Mouse (Mus musculus) forebrain, embryonic 10.5 days (tissue): ENCODE data around the gene Pelo. TPM values are rescaled to one million over a fixed set of nuclear protein-coding genes. Genes with fewer than 3 reads are reported as not detected.

Experiments used
- DNase-seq: peaks from one replicate; pipeline ENCODE4 v3.0.0-alpha.2; 2017; ENCODE audit warnings: low spot score; ENCODE audit errors: extremely low spot score
- H3K27ac ChIP-seq: fragments of 300-500 bp; sonication (generic); 2 replicates; pipeline ENCODE4 v1.5.1; 2016; ENCODE audit warnings: mild to moderate bottlenecking
- H3K27me3 ChIP-seq: fragments of 300-500 bp; sonication (generic); 2 replicates; pipeline ENCODE4 v1.6.1; 2016; ENCODE audit warnings: mild to moderate bottlenecking; ENCODE audit not compliant: poor library complexity, severe bottlenecking
- H3K36me3 ChIP-seq: fragments of 300-500 bp; sonication (generic); replicated peaks from 2 replicates; pipeline ENCODE4 v1.6.1; 2016; ENCODE audit warnings: mild to moderate bottlenecking, moderate library complexity
- H3K4me1 ChIP-seq: fragments of 300-500 bp; sonication (generic); 2 replicates; pipeline ENCODE4 v1.6.1; 2016
- H3K4me3 ChIP-seq: fragments of 300-500 bp; sonication (generic); 2 replicates; pipeline ENCODE4 v1.5.1; 2016; ENCODE audit warnings: mild to moderate bottlenecking, moderate library complexity
- H3K9me3 ChIP-seq: fragments of 300-500 bp; sonication (generic); 2 replicates; pipeline ENCODE4 v1.6.1; 2016; ENCODE audit warnings: mild to moderate bottlenecking, moderate library complexity
- WGBS: fragments of 180-500 bp; shearing (Covaris S2); methylation state at CpG from one replicate; pipeline ENCODE4 v1.1.7; 2016; 5-methylcytosine and 5-hydroxymethylcytosine counted together
- polyA plus RNA-seq: library from polyadenylated mRNA; unstranded; fragments of >200 nt; fragmentation: Nextera tagmentation; extraction: Ambion mirVana; gene quantifications from 2 replicates; pipeline ENCODE4 v1.2.1, GENCODE M21; 2016

Pelo gene
- polyA plus RNA-seq = 5.1 and 6.4 TPM in 2 replicates

DNA sequence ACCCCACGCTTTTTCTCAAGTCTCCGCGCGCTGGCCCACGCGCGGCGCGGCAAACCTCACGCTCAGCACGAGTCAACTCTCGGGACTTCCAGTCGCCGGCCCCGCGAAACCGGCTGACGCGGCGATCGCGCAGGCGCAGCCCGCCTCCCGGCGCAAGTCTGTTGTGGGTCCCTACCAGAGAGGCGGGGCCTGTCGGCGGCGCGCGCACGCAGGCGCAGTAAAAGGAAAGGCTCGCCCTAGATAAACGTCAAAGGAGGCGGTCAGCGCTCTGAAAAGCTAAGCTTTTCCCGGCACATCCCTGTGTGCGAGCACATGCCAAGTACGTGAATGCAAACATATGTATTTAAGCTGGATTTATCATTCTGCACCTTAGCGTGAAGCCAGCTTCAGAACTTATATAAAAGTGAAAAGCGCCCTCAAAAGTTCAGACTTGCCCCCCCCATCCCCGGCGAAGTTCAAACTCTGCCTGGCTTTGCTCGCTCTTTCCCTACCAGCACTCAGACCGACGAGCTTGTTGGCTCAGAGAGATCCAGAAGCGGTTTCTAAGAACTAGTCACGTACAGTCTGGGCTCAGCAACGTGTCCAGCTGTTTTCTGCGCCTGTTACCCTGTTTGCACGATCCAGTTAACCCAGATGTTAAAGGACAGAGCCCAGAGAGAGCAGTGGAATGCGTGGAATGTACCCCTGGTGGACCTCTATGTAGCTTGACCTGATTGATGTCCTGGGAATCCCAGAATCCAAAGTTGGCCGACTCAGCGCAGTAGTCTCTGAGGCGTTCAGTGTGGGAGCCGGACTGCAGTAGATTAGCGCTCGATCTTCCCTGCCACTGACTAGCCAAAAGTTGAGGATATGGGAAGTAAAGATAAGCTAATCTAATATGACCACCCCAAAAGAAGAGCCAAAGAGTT, at the start of gene Pelo:
Pelo (minus strand) TSS at position 118 of the 908 bp plus-strand sequence.
- H3K27ac ChIP-seq = peak within 1 kb of the TSS; percentile 94
- peaks cover 28% of the 10 kb centered on the region for H3K4me1 ChIP-seq
- WGBS = under 1% methylated on average over 60 of the region's 60 CpGs

DNA sequence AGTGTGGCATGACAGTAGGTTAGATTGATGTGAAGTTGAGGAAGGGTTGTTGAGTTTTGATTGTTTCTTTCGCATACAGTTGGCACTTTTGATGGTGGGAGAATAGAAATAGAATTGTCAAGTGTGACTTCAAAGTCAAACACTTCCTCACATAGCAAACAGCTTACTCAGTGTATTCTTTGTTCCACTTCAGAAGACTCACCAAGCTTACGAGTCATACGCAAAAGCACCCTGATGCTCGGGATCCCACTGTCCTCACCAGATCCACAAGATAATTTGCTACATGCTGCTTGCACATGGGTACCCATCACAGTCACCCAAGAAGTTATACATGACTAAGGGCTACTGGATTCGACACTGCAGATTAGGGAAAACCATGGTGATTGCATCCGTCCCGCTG, 48.5 kb upstream of the Pelo start:
- Histone ChIP-seq H3K36me3 (no peaks in the 10 kb centered on the region), H3K27ac (no peak overlapping the region), H3K27me3 (no peaks in the 10 kb centered on the region), H3K4me3 (no peak overlapping the region), H3K4me1 (no peaks in the 10 kb centered on the region), H3K9me3 (no peaks in the 10 kb centered on the region)
- no peak for DNase-seq
- 93% methylated on average over 7 of the region's 7 CpGs for WGBS

More for the DNA sequence above, at the start of gene Pelo:
- Histone ChIP-seq H3K36me3 (peaks cover 39% of the 10 kb centered on the region), H3K4me3 (peak within 1 kb of the TSS; percentile 76), H3K9me3 (peaks cover 18% of the 10 kb centered on the region), H3K27me3 (no peaks in the 10 kb centered on the region)
- DNase-seq = peak; percentile 87

DNA sequence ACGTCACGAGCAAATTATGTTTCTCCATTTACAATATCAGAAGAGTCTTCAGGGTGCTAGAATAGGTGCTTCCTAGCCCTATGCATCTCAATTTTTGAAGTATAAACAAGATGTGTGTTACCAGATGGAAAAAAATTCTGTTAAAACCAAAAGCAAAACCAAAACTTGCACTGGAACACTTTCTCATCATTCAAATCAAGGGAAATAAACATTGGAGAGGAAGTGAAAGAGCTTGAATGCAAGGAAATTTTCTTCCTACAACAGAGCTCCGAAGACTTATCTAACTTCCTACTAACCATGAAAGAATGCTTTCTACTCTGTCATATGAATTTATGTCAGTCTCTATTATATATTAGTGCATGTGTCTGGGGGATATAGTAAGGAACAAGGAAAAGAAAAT, 46.8 kb upstream of the Pelo start:
- H3K27ac ChIP-seq = no peak overlapping the region
- no peaks in the 10 kb centered on the region for H3K36me3 ChIP-seq
- H3K4me3 ChIP-seq = no peak overlapping the region
- WGBS = 92% methylated on average over 3 of the region's 3 CpGs
- H3K4me1 ChIP-seq = no peaks in the 10 kb centered on the region
- no peak for DNase-seq
- H3K27me3 ChIP-seq = no peaks in the 10 kb centered on the region
- no peaks in the 10 kb centered on the region for H3K9me3 ChIP-seq

DNA sequence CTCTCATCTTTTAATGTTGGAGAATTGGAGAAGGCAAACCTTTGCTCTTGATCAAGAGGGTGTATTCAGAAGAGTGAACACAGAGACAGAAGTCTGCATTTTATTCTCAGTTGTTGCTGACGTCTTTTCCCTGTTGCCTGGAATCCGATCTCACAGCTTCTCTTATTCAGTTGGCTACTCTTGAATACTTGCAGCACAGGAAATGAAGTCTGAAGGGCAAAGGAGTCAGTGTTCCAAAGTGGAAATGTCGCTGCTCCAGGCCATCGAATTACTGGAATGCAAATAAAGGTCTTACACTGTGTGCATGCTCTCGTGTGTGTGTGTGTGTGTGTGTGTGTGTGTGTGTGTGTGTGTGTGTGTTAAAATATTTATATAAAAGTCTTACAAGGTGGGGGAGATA, 42.4 kb upstream of the Pelo start:
- H3K4me1 ChIP-seq = no peaks in the 10 kb centered on the region
- H3K27ac ChIP-seq = no peak overlapping the region
- H3K9me3 ChIP-seq = no peaks in the 10 kb centered on the region
- no peaks in the 10 kb centered on the region for H3K36me3 ChIP-seq
- no peak overlapping the region for H3K4me3 ChIP-seq
- WGBS = 36% methylated on average over 5 of the region's 5 CpGs
- H3K27me3 ChIP-seq = no peaks in the 10 kb centered on the region
- no peak for DNase-seq

DNA sequence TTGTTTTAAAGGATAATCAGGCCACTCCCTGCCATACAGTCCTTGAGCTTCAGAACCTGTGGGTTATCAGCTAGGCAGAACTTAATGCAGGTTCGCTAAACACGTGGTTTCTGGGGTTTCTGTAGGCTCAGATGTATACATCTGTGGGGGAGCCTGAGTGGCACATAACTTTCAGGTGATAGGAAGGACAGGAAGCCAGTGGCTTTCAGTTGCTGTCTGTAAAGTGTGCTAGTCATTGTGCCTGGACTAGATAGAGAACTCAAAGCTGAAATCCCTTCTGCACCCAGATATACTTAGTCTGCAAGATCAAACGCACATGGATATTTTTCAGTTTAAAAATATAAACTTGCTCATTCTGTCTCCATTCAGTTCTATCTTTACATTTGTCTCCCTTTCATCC, 41.4 kb upstream of the Pelo start:
- Histone ChIP-seq H3K27me3 (no peaks in the 10 kb centered on the region), H3K9me3 (no peaks in the 10 kb centered on the region), H3K4me1 (no peaks in the 10 kb centered on the region), H3K4me3 (no peak overlapping the region), H3K36me3 (no peaks in the 10 kb centered on the region), H3K27ac (no peak overlapping the region)
- WGBS = 81% methylated on average over 3 of the region's 3 CpGs
- DNase-seq = no peak

DNA sequence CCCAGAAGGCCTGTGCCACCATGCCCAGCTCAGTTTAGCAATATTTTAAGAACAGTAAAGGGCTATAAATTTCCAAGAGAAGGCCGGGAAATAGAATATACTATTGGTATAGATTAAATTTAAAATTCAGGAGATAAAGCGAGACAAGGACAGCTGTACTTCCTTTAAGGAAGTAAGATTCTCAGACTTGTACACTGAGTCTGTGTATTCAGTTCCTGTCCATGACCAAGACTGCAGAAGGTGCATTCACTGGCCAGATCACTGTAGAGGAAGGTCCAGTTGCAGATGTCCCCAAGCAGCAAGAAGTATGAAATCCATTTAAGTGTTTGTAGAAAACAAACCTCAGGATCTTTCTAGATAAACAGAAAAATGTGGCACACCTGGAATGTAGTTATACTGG, 40.0 kb upstream of the Pelo start:
- Histone ChIP-seq H3K36me3 (no peaks in the 10 kb centered on the region), H3K9me3 (no peaks in the 10 kb centered on the region), H3K4me3 (no peak overlapping the region), H3K27ac (no peak overlapping the region), H3K4me1 (no peaks in the 10 kb centered on the region), H3K27me3 (no peaks in the 10 kb centered on the region)
- WGBS = 92% methylated on average over 2 of the region's 2 CpGs
- DNase-seq = no peak

DNA sequence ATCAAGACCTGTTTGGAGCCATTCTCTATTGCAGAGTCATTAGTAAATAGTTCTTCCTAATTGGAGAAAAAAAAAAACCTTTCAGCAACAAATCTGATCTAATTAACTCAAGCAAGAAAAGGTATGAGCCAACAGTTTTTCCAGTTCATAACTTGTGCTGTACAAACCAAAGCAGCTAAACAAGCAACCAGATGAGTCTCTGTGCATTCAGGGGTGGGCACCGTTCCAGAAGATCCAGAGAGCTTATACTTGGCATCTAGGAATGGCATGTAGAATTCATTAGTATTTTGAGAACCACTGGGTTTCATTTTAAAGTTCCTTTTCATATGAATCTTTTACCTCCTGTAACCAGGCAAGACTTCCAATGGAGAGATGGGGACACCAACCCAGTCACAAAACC, 37.8 kb upstream of the Pelo start:
- H3K9me3 ChIP-seq = no peaks in the 10 kb centered on the region
- DNase-seq = no peak
- H3K27me3 ChIP-seq = no peaks in the 10 kb centered on the region
- no peak overlapping the region for H3K4me3 ChIP-seq
- H3K4me1 ChIP-seq = no peaks in the 10 kb centered on the region
- H3K27ac ChIP-seq = no peak overlapping the region
- 98% methylated on average over 1 of the region's 1 CpGs for WGBS
- H3K36me3 ChIP-seq = no peaks in the 10 kb centered on the region

DNA sequence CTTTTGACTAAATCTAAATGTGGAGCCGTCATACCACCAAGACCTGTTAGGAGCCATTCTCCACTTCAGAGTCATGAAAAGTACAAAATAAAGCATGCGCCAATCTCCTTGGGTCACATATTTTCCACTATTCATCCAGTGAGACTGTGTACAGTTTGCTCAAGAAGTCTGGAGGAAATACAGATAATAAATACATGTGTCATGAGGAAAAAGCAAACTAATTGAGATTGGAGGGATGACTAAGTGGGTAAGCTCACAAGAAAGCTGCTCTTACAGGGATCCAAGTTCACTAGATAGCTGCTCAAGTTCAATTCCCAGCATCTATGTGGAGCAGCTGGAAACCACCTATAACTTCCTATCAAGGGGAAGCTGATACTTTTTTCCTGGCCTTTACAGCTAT, 36.5 kb upstream of the Pelo start:
- Histone ChIP-seq H3K27me3 (no peaks in the 10 kb centered on the region), H3K4me1 (no peaks in the 10 kb centered on the region), H3K27ac (no peak overlapping the region), H3K4me3 (no peak overlapping the region), H3K36me3 (no peaks in the 10 kb centered on the region), H3K9me3 (no peaks in the 10 kb centered on the region)
- WGBS = 97% methylated on average over 2 of the region's 2 CpGs
- no peak for DNase-seq

DNA sequence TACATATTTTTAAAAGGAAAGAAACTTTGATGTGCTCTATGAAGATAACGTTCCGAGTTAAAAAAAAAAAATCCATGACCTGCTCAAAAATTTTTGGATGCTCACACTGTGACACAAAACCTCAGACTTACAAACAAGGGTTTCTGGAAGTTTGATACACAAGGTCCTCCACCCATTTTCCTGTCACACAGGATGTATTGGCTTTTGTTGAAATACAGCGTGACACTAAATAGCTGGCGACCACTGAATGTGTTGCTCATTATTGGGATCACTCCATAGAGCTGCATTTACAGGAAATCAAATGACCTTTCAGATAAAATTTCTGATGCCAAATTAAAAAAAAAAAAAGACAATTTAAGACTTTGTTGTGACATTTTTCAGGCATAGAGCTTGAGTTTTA, 35.1 kb upstream of the Pelo start:
- H3K4me1 ChIP-seq = no peaks in the 10 kb centered on the region
- 88% methylated on average over 4 of the region's 4 CpGs for WGBS

DNA sequence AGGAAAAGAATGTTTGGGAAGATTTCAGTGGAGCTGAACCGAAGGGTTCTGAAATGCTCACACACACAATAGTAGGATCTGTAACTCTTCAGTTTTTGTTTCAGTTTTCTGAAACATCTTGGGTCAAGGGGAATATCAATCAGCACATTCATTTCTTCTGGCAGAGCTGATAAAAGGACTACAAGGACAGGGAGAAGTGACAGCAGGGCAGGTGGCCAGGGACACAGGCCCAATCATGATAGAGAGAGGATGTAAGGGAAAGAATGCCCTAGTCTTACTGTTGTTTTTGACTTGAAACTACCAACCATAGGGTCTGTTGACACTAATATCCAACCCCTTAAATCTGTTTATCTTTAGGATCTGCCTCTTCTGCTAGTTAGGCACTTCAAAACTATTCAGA, 34.5 kb upstream of the Pelo start:
- WGBS = 97% methylated on average over 1 of the region's 1 CpGs
- Histone ChIP-seq H3K27ac (no peak overlapping the region), H3K27me3 (no peaks in the 10 kb centered on the region)

More for the DNA sequence above, 35.1 kb upstream of the Pelo start:
- Histone ChIP-seq H3K9me3 (no peaks in the 10 kb centered on the region), H3K27ac (no peak overlapping the region), H3K27me3 (no peaks in the 10 kb centered on the region), H3K36me3 (no peaks in the 10 kb centered on the region), H3K4me3 (no peak overlapping the region)
- no peak for DNase-seq

DNA sequence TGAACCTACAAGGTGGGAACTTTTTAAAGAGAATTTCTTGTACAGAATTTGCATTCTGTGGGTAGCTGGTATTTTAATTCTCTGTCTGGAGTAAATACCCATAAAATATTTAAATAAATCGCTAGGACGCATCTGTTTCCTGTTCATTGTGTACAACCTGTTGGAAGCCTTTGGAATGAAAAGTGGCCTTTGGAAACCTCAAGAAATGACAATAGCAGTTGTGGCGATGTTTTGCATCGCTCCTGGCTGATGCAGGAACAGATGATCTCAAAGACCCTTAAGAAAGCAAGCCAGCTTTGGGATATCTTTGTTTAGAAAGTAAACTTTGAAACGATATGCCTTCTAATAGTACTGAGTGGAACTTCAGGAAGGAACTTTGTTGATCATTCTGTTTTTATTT, 28.8 kb upstream of the Pelo start:
- Histone ChIP-seq H3K27me3 (no peaks in the 10 kb centered on the region), H3K36me3 (no peaks in the 10 kb centered on the region), H3K27ac (no peak overlapping the region), H3K4me3 (no peak overlapping the region), H3K4me1 (no peaks in the 10 kb centered on the region), H3K9me3 (no peaks in the 10 kb centered on the region)
- no peak for DNase-seq
- WGBS = 75% methylated on average over 5 of the region's 5 CpGs

More for the DNA sequence above, 34.5 kb upstream of the Pelo start:
- H3K9me3 ChIP-seq = no peaks in the 10 kb centered on the region
- no peaks in the 10 kb centered on the region for H3K36me3 ChIP-seq
- no peak overlapping the region for H3K4me3 ChIP-seq
- H3K4me1 ChIP-seq = no peaks in the 10 kb centered on the region
- no peak for DNase-seq

DNA sequence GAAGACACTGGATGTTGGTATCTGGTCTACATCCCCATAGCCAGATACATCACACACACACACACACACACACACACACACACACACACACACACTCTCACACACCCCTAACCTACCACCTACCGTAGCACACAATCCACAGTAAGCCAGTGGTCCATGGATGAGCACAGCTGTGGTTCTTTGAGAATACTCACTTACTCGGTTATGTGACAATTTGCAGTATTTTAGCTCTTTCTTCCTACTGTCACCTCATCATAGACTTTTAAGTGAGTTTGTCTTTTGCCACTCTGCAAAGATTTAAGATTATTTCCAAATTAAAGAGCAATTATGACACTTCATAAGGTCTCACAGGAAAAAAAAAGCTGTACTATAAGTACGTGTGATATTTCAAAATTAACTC, 28.2 kb upstream of the Pelo start:
- no peak overlapping the region for H3K27ac ChIP-seq
- WGBS = 89% methylated on average over 3 of the region's 3 CpGs

DNA sequence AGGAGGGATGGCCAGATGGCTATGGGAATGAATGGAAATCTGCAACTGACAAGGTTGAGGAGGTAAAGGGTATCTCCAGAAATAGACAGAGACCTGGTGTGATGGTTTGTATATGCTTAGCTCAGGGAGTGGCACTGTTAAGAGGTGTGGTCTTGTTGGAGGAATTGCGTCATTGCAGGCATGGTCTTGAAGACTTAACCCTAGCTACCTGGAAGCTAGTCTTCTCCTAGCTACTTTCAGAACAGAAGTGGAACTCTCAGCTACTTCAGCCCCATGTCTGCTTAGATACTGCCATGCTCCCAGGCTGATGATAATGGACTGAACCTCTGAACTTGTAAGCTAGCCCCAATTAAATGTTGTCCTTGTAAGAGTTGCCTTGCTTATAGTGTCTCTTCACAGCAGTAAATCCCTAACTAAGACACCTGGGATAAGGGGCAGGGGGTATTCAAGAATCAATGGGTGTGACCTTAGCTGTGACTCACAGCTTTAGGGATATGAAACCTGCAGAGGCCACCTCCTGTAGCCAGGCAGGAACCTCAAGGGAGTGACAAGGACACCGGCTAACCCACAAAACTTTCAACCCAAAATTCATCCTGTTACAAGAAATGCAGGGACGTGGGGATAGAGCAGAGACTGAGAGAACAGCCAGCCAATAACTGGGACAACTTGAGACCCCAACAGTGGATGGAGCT, 27.1 kb upstream of the Pelo start:
- Histone ChIP-seq H3K27ac (no peak overlapping the region), H3K27me3 (no peaks in the 10 kb centered on the region), H3K36me3 (no peaks in the 10 kb centered on the region), H3K4me3 (no peak overlapping the region), H3K4me1 (no peaks in the 10 kb centered on the region), H3K9me3 (no peaks in the 10 kb centered on the region)
- no peak for DNase-seq
- 93% methylated on average over 3 of the region's 3 CpGs for WGBS

More for the DNA sequence above, 28.2 kb upstream of the Pelo start:
- Histone ChIP-seq H3K4me1 (no peaks in the 10 kb centered on the region), H3K36me3 (no peaks in the 10 kb centered on the region), H3K4me3 (no peak overlapping the region), H3K27me3 (no peaks in the 10 kb centered on the region), H3K9me3 (no peaks in the 10 kb centered on the region)
- DNase-seq = no peak
